Mouse (Mus musculus): Measurements from ENCODE around the gene Insr.

GRCm38 (mm10) chr8:3221960-3222635 lies 57.3 kb downstream of the Insr start:
- TF ChIP-seq TAL1 (IDR thresholded peaks at IDR 0.05; ENCODE audit: low read length) (no peak), GATA1 (IDR thresholded peaks at IDR 0.05; ENCODE audit: low read length) (no peak)

Data from erythroblast, embryonic 14.5 days (primary cell).